Mouse (Mus musculus) retina, postnatal 7 days (tissue): ENCODE data around the gene Oas1d.
"Not testable (repeated sequence)": the region's sequence is repeated elsewhere in the genome, so short reads cannot be mapped to it uniquely, and the experiment has no call there.

Experiments used
- DNase-seq: peaks from one replicate; pipeline ENCODE4 v3.0.0-alpha.2; 2012; ENCODE audit warnings: low read depth, low spot score

Oas1d gene

GRCm38 (mm10) chr5:120914204-120914603, at the start of gene Oas1d:
Oas1d (plus strand) TSS chr5:120914536.
- DNase-seq: not testable (repeated sequence)

- peak; percentile 5 for DNase-seq
These were observed 48.9 kb upstream of the Oas1d start for GRCm38 (mm10) chr5:120865336-120865860.

GRCm38 (mm10) chr5:120869436-120870015, 44.8 kb upstream of the Oas1d start:
- no peak for DNase-seq

GRCm38 (mm10) chr5:120870081-120870480, 44.3 kb upstream of the Oas1d start:
- DNase-seq: no peak

- no peak for DNase-seq
These were observed 43.6 kb upstream of the Oas1d start for GRCm38 (mm10) chr5:120870782-120871181.

- DNase-seq: no peak
These were observed 42.9 kb upstream of the Oas1d start for GRCm38 (mm10) chr5:120871469-120871868.

- DNase-seq: not testable (repeated sequence)
These were observed 37.5 kb upstream of the Oas1d start for GRCm38 (mm10) chr5:120876839-120877238.

GRCm38 (mm10) chr5:120877407-120877806, 36.9 kb upstream of the Oas1d start:
- not testable (repeated sequence) for DNase-seq

GRCm38 (mm10) chr5:120878803-120879202, 35.5 kb upstream of the Oas1d start:
- not testable (repeated sequence) for DNase-seq

- not testable (repeated sequence) for DNase-seq
These were observed 32.7 kb upstream of the Oas1d start for GRCm38 (mm10) chr5:120881681-120882080.

- DNase-seq: not testable (repeated sequence)
These were observed 26.9 kb upstream of the Oas1d start, which contains the start of gene Oas1g for GRCm38 (mm10) chr5:120887413-120887812. Oas1g (minus strand) TSS chr5:120887613.

GRCm38 (mm10) chr5:120887831-120888230, 26.5 kb upstream of the Oas1d start:
- DNase-seq: no peak

GRCm38 (mm10) chr5:120888294-120888815, 26.0 kb upstream of the Oas1d start:
- DNase-seq: not testable (repeated sequence)

GRCm38 (mm10) chr5:120890026-120890425, 24.3 kb upstream of the Oas1d start:
- no peak for DNase-seq

- no peak for DNase-seq
These were observed 23.3 kb upstream of the Oas1d start for GRCm38 (mm10) chr5:120890991-120891390.

- DNase-seq: not testable (repeated sequence)
These were observed 22.6 kb upstream of the Oas1d start for GRCm38 (mm10) chr5:120891566-120892242.

- no peak for DNase-seq
These were observed 22.1 kb upstream of the Oas1d start for GRCm38 (mm10) chr5:120892243-120892660.

- not testable (repeated sequence) for DNase-seq
These were observed 20.5 kb upstream of the Oas1d start for GRCm38 (mm10) chr5:120893866-120894265.

GRCm38 (mm10) chr5:120894692-120895091, 19.6 kb upstream of the Oas1d start:
- DNase-seq: not testable (repeated sequence)

GRCm38 (mm10) chr5:120895231-120895900, 19.0 kb upstream of the Oas1d start:
- DNase-seq: no peak

GRCm38 (mm10) chr5:120898307-120898706, 16.0 kb upstream of the Oas1d start:
- DNase-seq: no peak

- no peak for DNase-seq
These were observed 15.6 kb upstream of the Oas1d start for GRCm38 (mm10) chr5:120898726-120899125.
